Mouse (Mus musculus): ENCODE measurements around the gene Plin5. TPM values are rescaled to one million over a fixed set of nuclear protein-coding genes. Genes with fewer than 3 reads are reported as not detected.

Plin5 gene
- polyA plus RNA-seq, 1 experiment from 2014 or later: 0.47 TPM

- H3K4me1 ChIP-seq: peaks cover 15% of the 10 kb centered on the region
- H3K9me3 ChIP-seq: peaks cover 12% of the 10 kb centered on the region; the same call in 1 of the 2 replicates
- DNase-seq (ENCODE audit: low spot score): no peak
- H3K27me3 ChIP-seq (replicated peaks; ENCODE audit: low read depth, poor library complexity, severe bottlenecking): peaks cover 35% of the 10 kb centered on the region
- no peak overlapping the region for H3K4me3 ChIP-seq
- WGBS: 88% methylated on average over 15 of the region's 15 CpGs
- H3K27ac ChIP-seq (replicated peaks): no peak overlapping the region
- peaks cover 11% of the 10 kb centered on the region for H3K36me3 ChIP-seq (replicated peaks)
These were observed 10.8 kb upstream of the Plin5 start for GRCm38 (mm10) chr17:56128246-56128645.

DNA sequence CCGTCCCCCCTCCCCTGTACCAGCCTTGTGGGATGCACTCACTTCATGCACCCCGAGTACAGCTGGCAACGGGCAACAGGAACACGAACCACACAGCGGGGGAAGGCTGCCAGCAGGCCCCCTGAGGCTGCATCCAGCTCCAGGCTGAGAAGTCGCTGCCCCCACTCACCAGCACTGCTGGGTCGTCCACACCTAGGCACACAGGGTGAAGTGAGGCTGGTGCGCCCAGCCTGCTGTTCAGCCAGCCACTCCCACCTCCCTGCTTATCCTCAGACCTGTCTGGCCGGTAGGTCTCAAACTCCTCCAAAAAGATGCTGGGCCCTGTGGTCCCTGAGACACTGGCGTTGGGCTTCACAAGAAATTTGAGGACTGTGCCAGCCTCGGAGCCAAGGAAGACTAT lies 8.8 kb upstream of the Plin5 start:
- H3K36me3 ChIP-seq (replicated peaks): peaks cover 10% of the 10 kb centered on the region
- 65% methylated on average over 11 of the region's 11 CpGs for WGBS
- no peak for DNase-seq (ENCODE audit: low spot score)
- peaks cover 11% of the 10 kb centered on the region for H3K4me1 ChIP-seq
- peaks cover 23% of the 10 kb centered on the region for H3K9me3 ChIP-seq
- peaks cover 55% of the 10 kb centered on the region for H3K27me3 ChIP-seq (replicated peaks; ENCODE audit: low read depth, poor library complexity, severe bottlenecking)
- H3K27ac ChIP-seq (replicated peaks): no peak overlapping the region
- H3K4me3 ChIP-seq: no peak overlapping the region

DNA sequence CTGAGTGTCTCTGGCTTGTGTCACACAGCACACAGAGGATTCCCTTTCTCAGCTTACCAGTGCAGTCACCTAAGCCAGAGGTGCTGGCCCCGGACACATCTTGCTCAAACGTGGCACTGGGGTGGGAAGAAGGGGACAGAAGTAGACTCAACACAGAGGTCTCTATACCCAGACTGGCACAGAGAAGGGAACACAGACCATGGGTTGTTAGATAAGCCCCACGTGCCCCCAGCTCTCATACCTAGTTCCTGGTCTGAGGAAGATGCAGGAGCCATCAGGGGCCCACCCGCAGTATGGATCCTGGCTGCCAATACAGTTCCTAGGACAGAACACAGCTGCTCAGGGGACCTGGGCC lies 7.9 kb upstream of the Plin5 start:
- DNase-seq (ENCODE audit: low spot score): no peak
- H3K9me3 ChIP-seq: peaks cover 16% of the 10 kb centered on the region
- H3K27ac ChIP-seq (replicated peaks): no peak overlapping the region
- no peak overlapping the region; the same call in 1 of the 2 replicates for H3K4me3 ChIP-seq
- 90% methylated on average over 4 of the region's 4 CpGs for WGBS
- H3K36me3 ChIP-seq (replicated peaks): 0 out of 2 replicates have a peak, but pooled peaks cover 3% of the 10 kb centered on the region
- H3K27me3 ChIP-seq (replicated peaks; ENCODE audit: low read depth, poor library complexity, severe bottlenecking): peaks cover 65% of the 10 kb centered on the region
- peaks cover 15% of the 10 kb centered on the region for H3K4me1 ChIP-seq

- Histone ChIP-seq H3K27me3 (replicated peaks; ENCODE audit: low read depth, poor library complexity, severe bottlenecking) (peaks cover 71% of the 10 kb centered on the region), H3K36me3 (replicated peaks) (0 out of 2 replicates have a peak, but pooled peaks cover 3% of the 10 kb centered on the region), H3K27ac (replicated peaks) (peak overlapping the region; percentile 76), H3K9me3 (peaks cover 16% of the 10 kb centered on the region), H3K4me1 (peaks cover 22% of the 10 kb centered on the region), H3K4me3 (peak overlapping the region; percentile 57)
- DNase-seq (ENCODE audit: low spot score): peak; percentile 79
- 10% methylated on average over 59 of the region's 59 CpGs for WGBS
These were observed 7.2 kb upstream of the Plin5 start for GRCm38 (mm10) chr17:56124377-56125275.

GRCm38 (mm10) chr17:56123681-56124340 lies 6.4 kb upstream of the Plin5 start:
- Histone ChIP-seq H3K27ac (replicated peaks) (peak overlapping the region; percentile 76; the same call in 1 of the 2 replicates), H3K4me3 (peak overlapping the region; percentile 57)
- 43% methylated on average over 59 of the region's 59 CpGs for WGBS

DNA sequence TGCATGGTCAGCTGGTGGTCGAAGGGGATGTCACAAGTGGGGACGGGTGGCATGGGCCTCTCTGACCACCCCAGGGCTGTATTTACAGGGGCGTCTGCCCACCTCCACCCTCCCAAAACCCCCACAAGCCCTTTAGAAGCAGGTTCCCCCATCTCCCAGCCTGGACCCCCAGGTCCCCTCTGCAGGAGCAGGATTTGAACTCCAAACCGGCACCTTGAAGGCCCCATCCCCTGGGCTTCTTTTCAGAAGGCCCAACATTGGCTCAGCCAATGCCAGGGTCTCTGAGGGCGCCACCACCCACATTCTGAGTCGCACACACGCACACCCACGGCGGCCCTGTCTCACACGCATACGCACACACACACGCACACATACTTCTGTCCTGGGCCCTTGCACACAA lies 5.8 kb upstream of the Plin5 start:
- Histone ChIP-seq H3K4me1 (peaks cover 25% of the 10 kb centered on the region), H3K4me3 (no peak overlapping the region), H3K9me3 (peaks cover 16% of the 10 kb centered on the region), H3K27ac (replicated peaks) (no peak overlapping the region), H3K27me3 (replicated peaks; ENCODE audit: low read depth, poor library complexity, severe bottlenecking) (peaks cover 85% of the 10 kb centered on the region), H3K36me3 (replicated peaks) (no peaks in the 10 kb centered on the region)
- WGBS: 88% methylated on average over 12 of the region's 12 CpGs
- no peak for DNase-seq (ENCODE audit: low spot score)

More at GRCm38 (mm10) chr17:56123681-56124340, 6.4 kb upstream of the Plin5 start:
- Histone ChIP-seq H3K4me1 (peaks cover 25% of the 10 kb centered on the region), H3K9me3 (peaks cover 16% of the 10 kb centered on the region), H3K27me3 (replicated peaks; ENCODE audit: low read depth, poor library complexity, severe bottlenecking) (peaks cover 79% of the 10 kb centered on the region), H3K36me3 (replicated peaks) (no peaks in the 10 kb centered on the region)
- no peak for DNase-seq (ENCODE audit: low spot score)

- Histone ChIP-seq H3K4me3 (no peak within 1 kb of the TSS), H3K27ac (replicated peaks) (no peak within 1 kb of the TSS), H3K27me3 (replicated peaks; ENCODE audit: low read depth, poor library complexity, severe bottlenecking) (peaks cover 93% of the 10 kb centered on the region), H3K9me3 (peaks cover 16% of the 10 kb centered on the region), H3K4me1 (peaks cover 32% of the 10 kb centered on the region), H3K36me3 (replicated peaks) (no peaks in the 10 kb centered on the region)
- WGBS: 64% methylated on average over 2 of the region's 2 CpGs
- no peak for DNase-seq (ENCODE audit: low spot score)
These were observed 4.4 kb upstream of the Plin5 start, which contains the start of gene Lrg1 for GRCm38 (mm10) chr17:56121826-56122225. Lrg1 (minus strand) TSS chr17:56122001.

DNA sequence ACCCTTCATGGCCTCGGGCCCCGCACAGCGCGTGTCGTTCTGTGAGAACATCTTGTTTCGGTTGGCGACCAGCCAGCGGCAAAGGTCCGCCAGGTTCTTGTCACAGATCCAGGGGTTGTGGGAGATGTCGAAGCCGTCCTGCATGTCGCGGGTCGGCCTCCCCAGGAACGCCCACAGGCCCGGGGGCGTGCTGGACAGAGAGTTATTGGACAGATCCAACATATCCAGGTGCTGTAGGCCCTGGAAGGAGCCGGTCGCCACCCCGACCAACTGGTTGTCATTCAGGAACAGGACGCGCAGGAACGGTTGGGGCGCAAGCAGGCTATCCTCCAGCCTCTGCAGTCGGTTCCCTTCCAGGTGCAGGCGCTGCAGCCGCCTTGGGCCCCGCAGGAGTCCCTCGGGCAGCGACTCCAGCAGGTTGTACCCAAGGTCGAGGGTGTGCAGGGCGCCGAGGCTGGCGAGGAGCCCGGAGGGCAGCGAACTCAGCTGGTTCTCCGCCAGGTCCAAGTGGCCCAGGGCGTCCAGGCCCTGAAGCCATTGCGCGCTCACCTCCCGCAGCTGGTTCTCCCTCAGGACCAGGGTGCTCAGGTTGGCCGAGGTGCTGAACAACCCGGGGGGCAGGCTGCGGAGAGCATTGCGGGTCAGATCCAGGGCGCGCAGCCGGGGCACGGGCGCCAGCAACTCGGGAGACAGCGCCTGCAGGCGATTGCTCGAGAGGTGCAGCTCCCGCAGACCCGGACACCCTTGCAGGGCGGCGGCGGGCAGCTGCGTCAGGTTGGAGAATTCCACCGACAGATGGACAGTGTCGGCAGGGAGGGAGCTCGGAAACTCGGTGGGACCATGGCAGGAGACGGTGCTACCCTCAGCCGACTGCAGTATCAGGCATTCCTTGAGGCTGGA lies 2.8 kb upstream of the Plin5 start:
- Histone ChIP-seq H3K36me3 (replicated peaks) (no peaks in the 10 kb centered on the region), H3K4me3 (peak overlapping the region; percentile 38), H3K4me1 (peaks cover 32% of the 10 kb centered on the region), H3K27ac (replicated peaks) (no peak overlapping the region), H3K27me3 (replicated peaks; ENCODE audit: low read depth, poor library complexity, severe bottlenecking) (peaks cover 98% of the 10 kb centered on the region), H3K9me3 (peaks cover 16% of the 10 kb centered on the region)
- no peak for DNase-seq (ENCODE audit: low spot score)
- 7% methylated on average over 66 of the region's 66 CpGs for WGBS

- peaks cover 28% of the 10 kb centered on the region for H3K4me1 ChIP-seq
- WGBS: 45% methylated on average over 12 of the region's 12 CpGs
- H3K4me3 ChIP-seq: peak overlapping the region; percentile 38; the same call in 1 of the 2 replicates
- peaks cover 90% of the 10 kb centered on the region for H3K27me3 ChIP-seq (replicated peaks; ENCODE audit: low read depth, poor library complexity, severe bottlenecking)
- H3K9me3 ChIP-seq: peaks cover 16% of the 10 kb centered on the region
- H3K27ac ChIP-seq (replicated peaks): no peak overlapping the region
- no peak for DNase-seq (ENCODE audit: low spot score)
- no peaks in the 10 kb centered on the region for H3K36me3 ChIP-seq (replicated peaks)
These were observed 2.0 kb upstream of the Plin5 start for GRCm38 (mm10) chr17:56119431-56119830.

DNA sequence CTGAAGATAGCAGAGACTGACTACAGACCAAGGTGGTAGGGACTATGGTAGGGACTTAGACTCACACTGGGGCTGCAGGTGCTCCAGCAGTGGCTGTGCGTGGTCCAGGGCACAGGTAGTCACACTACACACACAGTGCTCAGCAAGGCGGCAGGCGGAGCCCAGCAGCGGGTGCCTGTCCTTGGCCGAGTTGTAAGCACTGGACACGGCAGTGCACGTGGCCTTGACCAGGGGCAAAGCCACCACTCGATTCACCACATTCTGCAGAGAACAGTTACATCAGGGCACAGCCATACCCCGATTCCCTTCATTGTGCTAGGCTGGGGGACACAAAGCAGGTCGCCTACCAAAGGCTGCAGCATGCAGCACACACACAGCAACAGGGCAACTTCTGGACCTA lies 1.2 kb downstream of the Plin5 start:
- Histone ChIP-seq H3K27ac (replicated peaks) (no peak overlapping the region), H3K36me3 (replicated peaks) (no peaks in the 10 kb centered on the region), H3K4me1 (peaks cover 21% of the 10 kb centered on the region), H3K27me3 (replicated peaks; ENCODE audit: low read depth, poor library complexity, severe bottlenecking) (peaks cover 57% of the 10 kb centered on the region), H3K9me3 (no peaks in the 10 kb centered on the region), H3K4me3 (no peak overlapping the region)
- 81% methylated on average over 10 of the region's 10 CpGs for WGBS
- no peak for DNase-seq (ENCODE audit: low spot score)

- 67% methylated on average over 3 of the region's 3 CpGs for WGBS
- H3K4me3 ChIP-seq: no peak overlapping the region
- peaks cover 6% of the 10 kb centered on the region for H3K4me1 ChIP-seq
- H3K27me3 ChIP-seq (replicated peaks; ENCODE audit: low read depth, poor library complexity, severe bottlenecking): peaks cover 24% of the 10 kb centered on the region
- no peak overlapping the region for H3K27ac ChIP-seq (replicated peaks)
- no peak for DNase-seq (ENCODE audit: low spot score)
- no peaks in the 10 kb centered on the region for H3K9me3 ChIP-seq
- peaks cover under 1% of the 10 kb centered on the region; the same call in 1 of the 2 replicates for H3K36me3 ChIP-seq (replicated peaks)
These were observed 4.7 kb downstream of the Plin5 start for GRCm38 (mm10) chr17:56112743-56113142.

GRCm38 (mm10) chr17:56111864-56112263 lies 5.5 kb downstream of the Plin5 start:
- peak; percentile 79 for DNase-seq (ENCODE audit: low spot score)
- 45% methylated on average over 5 of the region's 5 CpGs for WGBS
- H3K27me3 ChIP-seq (replicated peaks; ENCODE audit: low read depth, poor library complexity, severe bottlenecking): peaks cover 16% of the 10 kb centered on the region

More at GRCm38 (mm10) chr17:56111864-56112263, 5.5 kb downstream of the Plin5 start:
- Histone ChIP-seq H3K36me3 (replicated peaks) (peaks cover 9% of the 10 kb centered on the region; the same call in 1 of the 2 replicates), H3K27ac (replicated peaks) (no peak overlapping the region), H3K4me3 (no peak overlapping the region), H3K9me3 (no peaks in the 10 kb centered on the region), H3K4me1 (no peaks in the 10 kb centered on the region)
